Mouse (Mus musculus) forebrain, embryonic 14.5 days (tissue): ENCODE data around the gene Hspa12b. TPM values are rescaled to one million over a fixed set of nuclear protein-coding genes. Genes with fewer than 3 reads are reported as not detected.

Source experiments
- ATAC-seq: fragments of 200-750 bp; cut with Nextera tagmentation; 2 replicates; pipeline ENCODE4 v1.8.0; 2017; ENCODE audit warnings: mild to moderate bottlenecking, moderate library complexity
- DNase-seq: peaks from one replicate; pipeline ENCODE4 v3.0.0-alpha.2; 2015; ENCODE audit warnings: low spot score
- H3K27ac ChIP-seq: fragments of 300-500 bp; sonication (generic); 2 replicates; pipeline ENCODE4 v1.5.1; 2014; ENCODE audit warnings: low read depth, mild to moderate bottlenecking, control low read depth, low read length, moderate library complexity
- H3K27me3 ChIP-seq: fragments of 300-500 bp; sonication (generic); replicated peaks from 2 replicates; pipeline ENCODE4 v1.6.1; 2014; ENCODE audit warnings: low read length, control low read depth, mixed read lengths; ENCODE audit not compliant: control insufficient read depth, insufficient read depth
- H3K36me3 ChIP-seq: fragments of 300-500 bp; sonication (generic); 2 replicates; pipeline ENCODE4 v1.6.1; 2014; ENCODE audit warnings: low read length, control low read depth; ENCODE audit not compliant: control insufficient read depth, insufficient read depth
- H3K4me1 ChIP-seq: fragments of 300-500 bp; sonication (generic); 2 replicates; pipeline ENCODE4 v1.6.1; 2014; ENCODE audit warnings: antibody characterized with exemption, low read length, control low read depth; ENCODE audit not compliant: control insufficient read depth, insufficient read depth
- H3K4me2 ChIP-seq: fragments of 300-500 bp; sonication (generic); 2 replicates; pipeline ENCODE4 v1.6.1; 2014; ENCODE audit warnings: mild to moderate bottlenecking, control low read depth, low read length
- H3K4me3 ChIP-seq: fragments of 300-500 bp; sonication (generic); 2 replicates; pipeline ENCODE4 v1.5.1; 2014; ENCODE audit warnings: low read depth, low read length, control low read depth
- H3K9ac ChIP-seq: fragments of 300-500 bp; sonication (generic); 2 replicates; pipeline ENCODE4 v1.6.1; 2014; ENCODE audit warnings: mild to moderate bottlenecking, low read length, control low read depth, moderate library complexity
- H3K9me3 ChIP-seq: fragments of 300-500 bp; sonication (generic); replicated peaks from 2 replicates; pipeline ENCODE4 v1.6.1; 2016; ENCODE audit warnings: low read length, control low read depth, mixed read lengths; ENCODE audit not compliant: control insufficient read depth
- WGBS: fragments of 180-500 bp; shearing (Covaris S2); extraction: QIAGEN DNeasy Blood & Tissue Kit; methylation state at CpG from one replicate; pipeline ENCODE4 v1.1.7; 2014; 5-methylcytosine and 5-hydroxymethylcytosine counted together
- polyA plus RNA-seq: library from polyadenylated mRNA; unstranded; fragments of >200 nt; fragmentation: Nextera tagmentation; extraction: Ambion mirVana; gene quantifications from 2 replicates; pipeline ENCODE4 v1.2.1, GENCODE M21; 2014

The Hspa12b gene
- polyA plus RNA-seq, 1 experiment from 2014 or later: 1.6 TPM

DNA sequence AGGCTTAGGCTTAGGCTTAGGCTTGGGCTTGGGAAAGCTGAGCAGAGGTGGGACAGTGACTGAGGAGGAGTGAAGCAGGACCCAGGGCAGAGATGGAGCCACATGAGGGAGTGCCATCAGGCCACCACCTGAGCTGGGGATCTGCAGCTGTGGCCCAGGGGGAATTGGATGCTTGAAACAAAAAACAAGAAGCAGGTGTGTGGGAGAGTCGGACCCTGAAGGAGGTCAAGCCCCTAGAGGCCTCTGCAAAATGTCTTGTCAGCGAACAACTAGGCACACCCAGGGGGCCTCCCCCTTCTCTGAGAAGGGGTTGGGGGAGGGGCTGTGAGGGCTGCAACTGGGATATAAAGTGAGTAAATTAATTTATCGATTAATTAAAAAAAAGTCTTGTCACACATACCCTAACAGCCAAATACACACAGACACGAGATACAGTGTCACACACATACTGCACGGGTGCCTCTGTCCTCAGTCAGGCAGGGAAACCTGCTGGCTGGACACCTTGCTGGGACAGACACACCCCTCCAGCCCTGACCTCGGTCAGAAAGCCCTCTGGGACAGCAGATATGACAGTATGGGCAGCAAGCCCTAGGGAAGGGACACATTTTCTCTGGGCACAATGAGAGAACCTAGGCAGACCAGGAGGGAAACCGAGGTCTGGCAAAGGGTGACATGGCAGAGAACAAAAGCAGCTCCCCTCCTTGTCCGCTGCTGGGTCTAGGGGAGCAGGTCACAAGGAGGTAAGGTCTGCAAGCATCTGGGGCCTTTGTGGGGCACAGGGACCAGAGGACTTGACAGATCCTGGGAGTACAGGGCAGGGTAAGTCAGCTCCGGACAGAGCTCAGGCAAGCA is 890 bp upstream of the Hspa12b start:
- no peak for ATAC-seq

DNA sequence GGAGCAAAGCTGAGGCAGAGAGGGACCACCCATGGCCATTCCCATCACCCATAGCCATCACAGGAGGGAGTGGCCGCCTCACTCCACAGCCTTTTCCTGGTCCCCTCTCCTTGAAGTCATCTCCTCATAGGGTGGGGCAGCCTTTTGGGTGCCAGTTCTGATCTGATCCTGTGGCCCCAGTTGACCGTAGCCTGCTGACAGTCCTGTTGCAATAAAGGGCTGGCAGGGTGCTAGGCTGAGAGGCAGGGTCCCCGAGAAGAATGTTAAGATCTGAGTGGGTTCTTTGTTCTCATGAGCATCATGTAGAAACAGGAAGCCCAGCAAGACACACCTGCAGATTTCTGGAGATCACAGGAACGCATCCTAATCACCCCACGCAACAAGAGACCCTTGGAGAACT is 1.1 kb downstream of the Hspa12b start:
- Histone ChIP-seq H3K4me2 (no peak overlapping the region), H3K27me3 (no peaks in the 10 kb centered on the region), H3K4me1 (peaks cover 7% of the 10 kb centered on the region; the same call in 1 of the 2 replicates), H3K4me3 (no peak overlapping the region), H3K36me3 (no peaks in the 10 kb centered on the region), H3K9me3 (no peaks in the 10 kb centered on the region), H3K9ac (no peak overlapping the region), H3K27ac (no peak overlapping the region)
- no peak for DNase-seq
- 92% methylated on average over 5 of the region's 5 CpGs for WGBS
- no peak for ATAC-seq

More for the DNA sequence above, 890 bp upstream of the Hspa12b start:
- Histone ChIP-seq H3K4me1 (peaks cover 7% of the 10 kb centered on the region; the same call in 1 of the 2 replicates), H3K27me3 (no peaks in the 10 kb centered on the region), H3K9ac (no peak overlapping the region; the same call in 1 of the 2 replicates), H3K4me3 (no peak overlapping the region), H3K9me3 (no peaks in the 10 kb centered on the region), H3K4me2 (no peak overlapping the region), H3K27ac (no peak overlapping the region), H3K36me3 (no peaks in the 10 kb centered on the region)
- no peak for DNase-seq
- WGBS: 48% methylated on average over 9 of the region's 9 CpGs

DNA sequence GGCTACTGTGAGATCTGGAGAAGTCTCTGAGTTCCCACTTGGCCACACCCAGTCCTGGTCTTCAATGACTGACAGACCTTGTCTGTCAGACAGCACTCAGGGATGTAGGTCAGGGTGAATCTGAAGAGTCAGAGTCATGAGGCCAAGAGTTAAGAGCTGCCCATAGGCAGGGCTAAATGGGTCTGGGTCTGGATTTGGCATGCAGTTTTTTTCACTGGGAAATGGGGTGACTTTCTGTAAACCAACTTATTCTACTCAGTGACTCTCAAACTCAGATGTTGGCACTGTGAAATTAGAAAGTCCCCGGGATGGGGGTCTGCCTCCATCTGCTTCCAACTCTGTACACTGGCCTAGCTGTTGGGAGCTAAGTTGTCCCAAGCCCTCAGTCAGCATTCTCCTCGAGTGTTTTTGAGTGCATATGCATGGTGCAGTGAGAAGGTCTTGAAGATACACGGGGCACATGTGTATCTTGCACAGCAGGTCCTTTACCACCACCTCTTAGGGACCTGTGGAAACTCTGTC is 1.6 kb downstream of the Hspa12b start:
- no peak for DNase-seq

DNA sequence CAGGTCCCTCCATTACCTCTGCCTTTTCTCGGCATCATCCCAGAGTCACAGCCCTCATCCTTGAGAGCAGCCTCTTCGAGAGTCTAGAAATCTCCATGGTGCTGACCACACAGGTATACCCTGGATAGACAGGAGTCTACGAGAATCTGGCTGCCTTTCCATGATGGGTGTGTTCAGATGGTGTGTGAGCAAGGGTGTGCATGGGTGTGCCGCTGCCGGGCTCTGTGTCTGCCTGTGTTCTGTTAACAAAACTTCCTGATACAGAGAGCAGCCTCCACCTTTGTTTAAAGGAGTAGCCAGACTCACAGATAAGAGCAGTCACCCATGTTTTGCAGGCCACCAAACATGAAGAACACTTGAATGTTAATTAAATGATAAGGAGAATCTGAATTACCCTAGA is 2.8 kb downstream of the Hspa12b start:
- Histone ChIP-seq H3K4me3 (no peak overlapping the region), H3K27ac (no peak overlapping the region), H3K27me3 (no peaks in the 10 kb centered on the region), H3K4me1 (peaks cover 7% of the 10 kb centered on the region; the same call in 1 of the 2 replicates), H3K36me3 (no peaks in the 10 kb centered on the region), H3K4me2 (no peak overlapping the region), H3K9me3 (no peaks in the 10 kb centered on the region), H3K9ac (no peak overlapping the region)
- WGBS: 83% methylated on average over 5 of the region's 5 CpGs
- no peak for DNase-seq
- no peak for ATAC-seq

More for the DNA sequence above, 1.6 kb downstream of the Hspa12b start:
- no peaks in the 10 kb centered on the region for H3K9me3 ChIP-seq
- H3K27me3 ChIP-seq: no peaks in the 10 kb centered on the region
- H3K4me1 ChIP-seq: peaks cover 7% of the 10 kb centered on the region; the same call in 1 of the 2 replicates
- WGBS: 77% methylated on average over 3 of the region's 3 CpGs
- ATAC-seq: no peak
- H3K9ac ChIP-seq: no peak overlapping the region
- H3K36me3 ChIP-seq: no peaks in the 10 kb centered on the region
- no peak overlapping the region for H3K4me3 ChIP-seq
- no peak overlapping the region for H3K27ac ChIP-seq
- no peak overlapping the region for H3K4me2 ChIP-seq

DNA sequence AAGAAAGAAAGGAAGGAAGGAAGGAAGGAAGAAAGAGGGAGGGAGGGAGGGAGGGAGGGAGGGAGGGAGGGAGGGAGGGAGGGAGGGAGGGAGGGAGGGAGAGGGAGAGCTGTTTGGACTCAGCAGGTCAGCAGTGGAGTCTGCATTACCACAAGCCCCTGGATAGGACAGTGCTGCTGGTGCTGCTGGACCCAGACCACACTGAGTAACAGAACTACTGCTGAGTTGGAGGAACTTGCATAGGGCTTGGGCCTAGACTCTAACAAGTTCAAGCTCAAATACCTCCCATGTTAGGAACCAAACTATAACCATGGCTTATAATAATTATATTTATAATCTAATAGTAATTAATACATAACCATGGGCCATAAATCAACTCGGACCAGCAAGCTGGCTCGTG is 3.8 kb downstream of the Hspa12b start:
- H3K9me3 ChIP-seq: no peaks in the 10 kb centered on the region
- no peak for ATAC-seq
- 86% methylated on average over 2 of the region's 2 CpGs for WGBS

DNA sequence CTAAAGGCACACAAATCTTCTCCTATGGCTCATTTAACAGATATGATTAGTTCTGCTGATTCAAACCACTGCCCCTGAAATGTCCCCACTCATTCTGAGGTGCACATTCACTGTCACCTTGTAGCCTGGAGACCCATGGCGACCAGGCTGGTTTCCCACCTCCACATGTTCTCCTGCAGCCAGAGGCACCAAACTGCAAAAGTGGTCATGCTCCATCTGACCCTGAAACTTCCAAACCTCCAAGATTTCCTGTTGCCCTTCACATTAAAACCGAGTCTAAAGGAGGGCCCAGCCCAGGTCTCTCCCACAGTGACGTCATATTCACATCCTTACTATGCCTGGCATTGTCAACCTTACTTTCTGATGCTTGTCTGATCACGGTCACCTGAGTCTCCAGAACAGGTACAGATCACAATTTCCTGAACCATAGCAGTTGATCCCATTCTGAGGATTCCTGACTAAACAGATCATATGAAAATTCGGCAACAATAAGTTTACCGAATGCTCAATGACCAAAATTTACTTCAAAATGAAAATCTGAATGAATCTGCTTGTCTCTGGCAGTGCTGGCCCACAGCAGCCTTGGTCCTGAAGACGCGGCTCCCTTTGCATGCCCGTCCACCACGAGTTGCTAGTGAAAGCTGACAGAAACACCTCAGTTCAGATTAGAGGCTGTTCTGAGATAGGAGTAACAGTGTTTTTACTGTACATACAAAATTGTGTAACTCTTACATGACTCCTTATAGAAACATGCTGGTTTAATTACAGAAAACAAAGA is 5.2 kb downstream of the Hspa12b start:
- Histone ChIP-seq H3K9me3 (no peaks in the 10 kb centered on the region), H3K36me3 (no peaks in the 10 kb centered on the region), H3K4me2 (no peak overlapping the region), H3K27ac (no peak overlapping the region), H3K9ac (no peak overlapping the region), H3K27me3 (no peaks in the 10 kb centered on the region), H3K4me3 (no peak overlapping the region), H3K4me1 (peaks cover 3% of the 10 kb centered on the region; the same call in 1 of the 2 replicates)
- DNase-seq (no peak), ATAC-seq (no peak)
- WGBS: 83% methylated on average over 10 of the region's 10 CpGs

More for the DNA sequence above, 3.8 kb downstream of the Hspa12b start:
- Histone ChIP-seq H3K27ac (no peak overlapping the region), H3K27me3 (no peaks in the 10 kb centered on the region), H3K36me3 (no peaks in the 10 kb centered on the region), H3K4me3 (no peak overlapping the region), H3K9ac (no peak overlapping the region), H3K4me2 (no peak overlapping the region), H3K4me1 (peaks cover 7% of the 10 kb centered on the region; the same call in 1 of the 2 replicates)
- no peak for DNase-seq

DNA sequence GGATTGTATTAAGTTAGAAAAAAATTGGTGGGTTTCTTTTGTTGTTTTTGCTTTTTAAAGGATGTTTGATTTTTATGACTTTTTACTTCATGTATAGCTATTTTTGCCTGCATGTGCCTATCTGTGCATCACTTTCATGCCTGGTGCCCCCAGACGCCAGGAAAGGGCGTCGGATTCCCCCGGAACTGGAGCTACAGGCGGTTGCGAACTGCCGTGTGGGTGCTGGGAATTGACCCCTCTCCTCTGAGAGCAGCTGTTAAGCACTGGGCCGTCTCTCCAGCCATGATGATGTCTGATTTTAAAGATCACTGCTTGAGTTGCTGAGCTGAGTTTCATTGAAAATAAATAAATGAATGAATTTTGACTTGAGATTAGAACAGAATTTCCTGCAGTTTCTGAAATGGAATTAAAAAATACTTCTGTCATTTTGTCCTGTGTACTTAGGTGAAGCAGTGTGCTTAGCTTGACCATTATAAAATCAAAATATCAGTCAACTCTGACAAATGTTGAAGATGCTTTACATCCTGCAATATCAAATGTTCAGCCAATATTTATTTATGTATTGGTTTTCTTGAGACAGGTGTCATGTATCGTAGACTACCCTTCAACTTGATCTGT is 6.0 kb downstream of the Hspa12b start, which contains the start of gene Gm11037:
Gm11037 (plus strand) TSS at position 568 of the 618 bp plus-strand sequence.
- Histone ChIP-seq H3K9me3 (no peaks in the 10 kb centered on the region), H3K27ac (no peak within 1 kb of the TSS), H3K4me1 (no peaks in the 10 kb centered on the region), H3K9ac (no peak within 1 kb of the TSS), H3K27me3 (no peaks in the 10 kb centered on the region), H3K4me2 (no peak within 1 kb of the TSS), H3K4me3 (no peak within 1 kb of the TSS), H3K36me3 (no peaks in the 10 kb centered on the region)
- ATAC-seq (no peak), DNase-seq (no peak)
- 92% methylated on average over 9 of the region's 9 CpGs for WGBS

DNA sequence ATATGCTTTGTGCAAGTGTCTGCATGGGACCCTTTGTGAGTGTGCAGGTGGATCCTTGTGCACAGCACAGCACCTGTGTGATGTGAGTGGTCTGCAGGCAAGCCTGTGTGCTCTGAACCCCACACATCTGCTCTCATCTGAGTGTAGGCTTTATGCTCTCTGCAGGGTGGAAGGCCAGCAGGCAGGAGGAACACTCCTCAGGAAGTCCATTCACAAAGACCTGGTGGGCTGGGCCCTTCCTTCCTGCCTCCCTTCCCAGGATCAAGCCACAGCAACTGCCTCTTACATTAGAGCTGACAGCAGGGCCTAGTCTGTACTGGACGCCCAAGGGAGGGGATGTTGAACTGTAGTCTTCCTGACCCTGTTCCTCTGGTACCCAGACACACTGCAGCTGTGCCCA is 7.3 kb downstream of the Hspa12b start:
- no peak for ATAC-seq
- DNase-seq: no peak
- WGBS: 56% methylated on average over 1 of the region's 1 CpGs
- Histone ChIP-seq H3K9me3 (no peaks in the 10 kb centered on the region), H3K27ac (no peak overlapping the region), H3K4me3 (no peak overlapping the region), H3K27me3 (no peaks in the 10 kb centered on the region), H3K4me2 (no peak overlapping the region), H3K36me3 (no peaks in the 10 kb centered on the region), H3K4me1 (no peaks in the 10 kb centered on the region), H3K9ac (no peak overlapping the region)
